ENCODE assay signal across 14 mouse cellular contexts in the genomic region with DNA sequence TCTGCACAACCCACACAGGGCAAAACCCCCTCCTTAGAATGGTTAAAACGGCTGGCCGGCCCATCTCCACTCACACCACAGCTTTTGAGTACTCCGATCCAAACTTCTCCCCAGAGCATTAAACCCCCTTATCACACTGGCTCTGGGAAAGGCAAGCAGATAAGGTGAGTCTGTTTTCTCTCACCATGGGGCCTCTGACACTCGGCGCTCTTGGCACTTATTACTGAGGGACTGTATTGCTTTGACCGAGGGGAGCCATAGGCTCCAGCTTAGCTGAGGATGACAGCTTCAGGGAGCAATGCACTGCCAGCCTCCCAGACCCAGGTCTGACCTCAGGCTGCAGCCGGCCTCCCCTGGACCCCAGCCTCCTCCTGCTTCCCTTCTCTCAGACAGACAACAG. TPM values are rescaled to one million over a fixed set of nuclear protein-coding genes. Genes with fewer than 3 reads are reported as not detected.
DNase-seq lines count a peak whose midpoint lies in the region; ATAC-seq and TF ChIP-seq lines count a peak whose summit lies in the region.
"Had no signal": no experiment of that assay in that cellular context is flagged by ENCODE, and none has a peak within 500 bp of the region (broad histone marks: within the 10 kb centered on the region; RNA-seq: fewer than 3 reads in every experiment).

No protein-coding gene starts in this region.

- intact Hi-C loops in gastrocnemius, adult 2 months (cut with DNase I), result no loop called here

- H3K9me3 ChIP-seq in E14TG2a.4 (ENCODE audit: low read length), result no peaks in the 10 kb centered on the region
- no peaks in the 10 kb centered on the region for H3K9me3 ChIP-seq in heart, embryonic 11.5 days (replicated peaks; ENCODE audit: control insufficient read depth, low read length)
- H3K9me3 ChIP-seq in intestine, embryonic 16.5 days (ENCODE audit: control insufficient read depth, low read length), result no peaks in the 10 kb centered on the region
- no peaks in the 10 kb centered on the region for H3K9me3 ChIP-seq in forebrain, embryonic 14.5 days (replicated peaks; ENCODE audit: control insufficient read depth, low read length)
- H3K9me3 ChIP-seq in forebrain, postnatal 0 days (ENCODE audit: low read length), result no peaks in the 10 kb centered on the region
- H3K9me3 ChIP-seq: forebrain, embryonic 10.5 days; midbrain, embryonic 13.5 days; neural tube, embryonic 13.5 days had no signal

- peak overlapping the region; percentile 93 for H3K4me3 ChIP-seq in gastrocnemius, adult 2 months
- H3K4me3 ChIP-seq in E14TG2a.4 (replicated peaks; ENCODE audit: low read length), result peak overlapping the region; percentile 8; the same call in 1 of the 2 replicates
- H3K4me3 ChIP-seq in heart, embryonic 11.5 days (ENCODE audit: low read depth, low read length), result peak overlapping the region; percentile 97
- H3K4me3 ChIP-seq in intestine, embryonic 16.5 days (ENCODE audit: low read length), result peak overlapping the region; percentile 5; the same call in 1 of the 2 replicates
- no peak overlapping the region for H3K4me3 ChIP-seq in forebrain, embryonic 14.5 days (ENCODE audit: low read depth, low read length)
- no peak overlapping the region for H3K4me3 ChIP-seq in forebrain, postnatal 0 days (ENCODE audit: low read depth, low read length)
- H3K4me3 ChIP-seq: forebrain, embryonic 10.5 days; midbrain, embryonic 13.5 days; neural tube, embryonic 13.5 days had no signal

- no peaks in the 10 kb centered on the region for H3K27me3 ChIP-seq in E14TG2a.4 (ENCODE audit: insufficient read depth, low read length)
- H3K27me3 ChIP-seq in heart, embryonic 11.5 days (ENCODE audit: control insufficient read depth, insufficient read depth, low read length), result no peaks in the 10 kb centered on the region
- no peaks in the 10 kb centered on the region for H3K27me3 ChIP-seq in intestine, embryonic 16.5 days (replicated peaks; ENCODE audit: control insufficient read depth, insufficient read depth, low read length)
- H3K27me3 ChIP-seq in forebrain, embryonic 14.5 days (replicated peaks; ENCODE audit: control insufficient read depth, insufficient read depth, low read length), result no peaks in the 10 kb centered on the region; the same call in 1 of the 2 replicates
- H3K27me3 ChIP-seq in forebrain, postnatal 0 days (ENCODE audit: insufficient read depth, low read length), result no peaks in the 10 kb centered on the region

- peak; percentile 53 for ATAC-seq in heart, embryonic 11.5 days (replicated peaks; ENCODE audit: insufficient number of reproducible peaks, low FRiP score, low TSS enrichment)
- ATAC-seq in intestine, embryonic 16.5 days, result no peak
- no peak for ATAC-seq in forebrain, embryonic 14.5 days
- ATAC-seq in forebrain, postnatal 0 days, result no peak
- ATAC-seq: midbrain, embryonic 13.5 days had no signal

- peak overlapping the region; percentile 91 for H3K4me2 ChIP-seq in heart, embryonic 11.5 days
- H3K4me2 ChIP-seq in intestine, embryonic 16.5 days (ENCODE audit: low read depth, low read length), result peak overlapping the region; percentile 99
- H3K4me2 ChIP-seq in forebrain, embryonic 14.5 days (ENCODE audit: low read length), result no peak overlapping the region
- no peak overlapping the region for H3K4me2 ChIP-seq in forebrain, postnatal 0 days (ENCODE audit: low read depth)
- H3K4me2 ChIP-seq: midbrain, embryonic 13.5 days; neural tube, embryonic 13.5 days had no signal

- H3K9ac ChIP-seq in heart, embryonic 11.5 days (ENCODE audit: low read depth, low read length), result peak overlapping the region; percentile 29
- H3K9ac ChIP-seq in intestine, embryonic 16.5 days (ENCODE audit: low read depth, low read length), result peak overlapping the region; percentile 39; the same call in 1 of the 2 replicates
- no peak overlapping the region for H3K9ac ChIP-seq in forebrain, embryonic 14.5 days (ENCODE audit: low read length)
- H3K9ac ChIP-seq in forebrain, postnatal 0 days, result no peak overlapping the region
- H3K9ac ChIP-seq: midbrain, embryonic 13.5 days; neural tube, embryonic 13.5 days had no signal

- H3K27ac ChIP-seq in gastrocnemius, adult 2 months, result peak overlapping the region; percentile 98
- H3K27ac ChIP-seq in heart, embryonic 11.5 days (ENCODE audit: low read depth, low read length), result peak overlapping the region; percentile 94
- H3K27ac ChIP-seq in intestine, embryonic 16.5 days (ENCODE audit: low read length), result peak overlapping the region; percentile 5; the same call in 1 of the 2 replicates
- H3K27ac ChIP-seq in forebrain, embryonic 14.5 days (ENCODE audit: low read depth, low read length), result no peak overlapping the region
- no peak overlapping the region for H3K27ac ChIP-seq in forebrain, postnatal 0 days (ENCODE audit: low read depth, low read length)
- H3K27ac ChIP-seq: forebrain, embryonic 10.5 days; midbrain, embryonic 13.5 days; neural tube, embryonic 13.5 days had no signal

- peaks cover 82% of the 10 kb centered on the region for H3K4me1 ChIP-seq in E14TG2a.4 (replicated peaks; ENCODE audit: low read depth, low read length)
- peaks cover 66% of the 10 kb centered on the region for H3K4me1 ChIP-seq in heart, embryonic 11.5 days (ENCODE audit: control insufficient read depth, insufficient read depth, low read length)
- H3K4me1 ChIP-seq in intestine, embryonic 16.5 days (ENCODE audit: control insufficient read depth, insufficient read depth, low read length), result peaks cover 55% of the 10 kb centered on the region
- H3K4me1 ChIP-seq in forebrain, embryonic 14.5 days (ENCODE audit: control insufficient read depth, insufficient read depth, low read length), result 0 out of 2 replicates have a peak, but pooled peaks cover 7% of the 10 kb centered on the region
- no peaks in the 10 kb centered on the region for H3K4me1 ChIP-seq in forebrain, postnatal 0 days (ENCODE audit: insufficient read depth)

- WGBS in heart, embryonic 11.5 days (ENCODE audit: insufficient replicate concordance), result 4% methylated on average over 7 of the region's 7 CpGs
- 13% methylated on average over 7 of the region's 7 CpGs for WGBS in intestine, embryonic 16.5 days
- 16% methylated on average over 7 of the region's 7 CpGs for WGBS in forebrain, embryonic 14.5 days
- whole genome bisulfite sequencing in forebrain, postnatal 0 days, result 25% methylated on average over 7 of the region's 7 CpGs

- DNase-seq in gastrocnemius, adult 2 months, result no peak
- DNase-seq in gastrocnemius, adult 18-20 months (ENCODE audit: low spot score), result no peak
- no peak for DNase-seq in forebrain, embryonic 14.5 days (ENCODE audit: low spot score)
- DNase-seq in right cerebral cortex, postnatal 36 days (ENCODE audit: low spot score in 2 of 2), result no peak
- DNase-seq in forebrain, postnatal 0 days, result no peak
- DNase-seq: gastrocnemius, postnatal 10 days had no signal

- no peak for TF ChIP-seq CTCF in gastrocnemius, adult 2 months (IDR thresholded peaks at IDR 0.05)
- no peak for TF ChIP-seq CTCF in E14TG2a.4 (conservative IDR thresholded peaks at IDR 0.05; ENCODE audit: low read length)
- no peak for TF ChIP-seq CTCF in forebrain, postnatal 0 days (IDR thresholded peaks at IDR 0.05; ENCODE audit: low read depth)

- peaks cover 38% of the 10 kb centered on the region for H3K36me3 ChIP-seq in E14TG2a.4 (ENCODE audit: insufficient read depth, low read length)
- H3K36me3 ChIP-seq in heart, embryonic 11.5 days (ENCODE audit: control insufficient read depth, insufficient read depth, low read length), result peaks cover 7% of the 10 kb centered on the region; the same call in 1 of the 2 replicates
- no peaks in the 10 kb centered on the region for H3K36me3 ChIP-seq in intestine, embryonic 16.5 days (ENCODE audit: control insufficient read depth, insufficient read depth, low read length)
- H3K36me3 ChIP-seq in forebrain, embryonic 14.5 days (ENCODE audit: control insufficient read depth, insufficient read depth, low read length), result no peaks in the 10 kb centered on the region
- no peaks in the 10 kb centered on the region for H3K36me3 ChIP-seq in forebrain, postnatal 0 days (ENCODE audit: insufficient read depth)
- H3K36me3 ChIP-seq: forebrain, embryonic 10.5 days; midbrain, embryonic 13.5 days; neural tube, embryonic 13.5 days had no signal

RNA-seq across cellular contexts. Expression of gene Smtnl2, which starts 3.9 kb away (rescaled TPM):
- total RNA-seq in gastrocnemius, adult 2 months (2021), result 100 to 1,000 TPM; 238 to 342 TPM
- 100 to 1,000 TPM; 311 to 327 TPM for total RNA-seq in gastrocnemius, adult 18-20 months (2021)
- polyA plus RNA-seq in heart, embryonic 11.5 days (2014; fragmentation: Nextera tagmentation; extraction: Ambion mirVana), result 107 and 123 TPM in 2 replicates
- 27.3 and 28.9 TPM in 2 replicates for polyA plus RNA-seq in intestine, embryonic 16.5 days (2015; fragmentation: Nextera tagmentation; extraction: Ambion mirVana)
- polyA plus RNA-seq in forebrain, embryonic 14.5 days (2014; fragmentation: Nextera tagmentation; extraction: Ambion mirVana), result 1.4 and 1.6 TPM in 2 replicates
- 9.7 and 10.4 TPM in 2 replicates for total RNA-seq in forebrain, postnatal 0 days (2014; rRNA removed)
- polyA plus RNA-seq in forebrain, postnatal 0 days (2015; fragmentation: Nextera tagmentation; extraction: Ambion mirVana), result 8.4 and 10.2 TPM in 2 replicates

RNA-seq across cellular contexts. Expression of gene Ggt6, which starts 27.8 kb away (rescaled TPM):
- 1 to 10 TPM in 1 of 2 experiments, under 1 TPM in 1; 0.67 to 5.5 TPM for total RNA-seq in gastrocnemius, adult 2 months (2021)
- total RNA-seq in gastrocnemius, adult 18-20 months (2021), result 1 to 10 TPM; 2.1 to 2.3 TPM
- polyA plus RNA-seq in heart, embryonic 11.5 days (2014; fragmentation: Nextera tagmentation; extraction: Ambion mirVana), result not detected in 2 replicates
- 19.2 and 21.2 TPM in 2 replicates for polyA plus RNA-seq in intestine, embryonic 16.5 days (2015; fragmentation: Nextera tagmentation; extraction: Ambion mirVana)
- polyA plus RNA-seq in forebrain, embryonic 14.5 days (2014; fragmentation: Nextera tagmentation; extraction: Ambion mirVana), result not detected in 2 replicates
- not detected in 2 replicates for total RNA-seq in forebrain, postnatal 0 days (2014; rRNA removed)
- polyA plus RNA-seq in forebrain, postnatal 0 days (2015; fragmentation: Nextera tagmentation; extraction: Ambion mirVana), result not detected in 2 replicates
- total RNA-seq: layer of hippocampus, postnatal 10 days had no signal
- polyA plus RNA-seq: forebrain, embryonic 10.5 days; midbrain, embryonic 13.5 days; neural tube, embryonic 13.5 days had no signal

RNA-seq across cellular contexts. Expression of gene Mybbp1a, which starts 33.6 kb away (rescaled TPM):
- total RNA-seq in gastrocnemius, adult 2 months (2021), result 10 to 100 TPM; 60.2 to 60.9 TPM
- total RNA-seq in gastrocnemius, adult 18-20 months (2021), result 10 to 100 TPM; 54.7 to 63.3 TPM
- polyA plus RNA-seq in heart, embryonic 11.5 days (2014; fragmentation: Nextera tagmentation; extraction: Ambion mirVana), result 93.8 and 101 TPM in 2 replicates
- polyA plus RNA-seq in intestine, embryonic 16.5 days (2015; fragmentation: Nextera tagmentation; extraction: Ambion mirVana), result 119 and 141 TPM in 2 replicates
- 80.5 and 82.1 TPM in 2 replicates for polyA plus RNA-seq in forebrain, embryonic 14.5 days (2014; fragmentation: Nextera tagmentation; extraction: Ambion mirVana)
- total RNA-seq in forebrain, postnatal 0 days (2014; rRNA removed), result 36.9 and 38.0 TPM in 2 replicates
- 50.0 and 52.4 TPM in 2 replicates for polyA plus RNA-seq in forebrain, postnatal 0 days (2015; fragmentation: Nextera tagmentation; extraction: Ambion mirVana)

RNA-seq across cellular contexts. Expression of gene Tekt1, which starts 45.3 kb away (rescaled TPM):
- total RNA-seq in gastrocnemius, adult 2 months (2021), result 1 to 10 TPM in 1 of 2 experiments, under 1 TPM in 1; 0.33 to 2.6 TPM
- total RNA-seq in gastrocnemius, adult 18-20 months (2021), result 1 to 10 TPM; 1.6 to 3.4 TPM
- polyA plus RNA-seq in heart, embryonic 11.5 days (2014; fragmentation: Nextera tagmentation; extraction: Ambion mirVana), result 0.52 and 0.99 TPM in 2 replicates
- 0.16 and 0.26 TPM in 2 replicates for polyA plus RNA-seq in intestine, embryonic 16.5 days (2015; fragmentation: Nextera tagmentation; extraction: Ambion mirVana)
- polyA plus RNA-seq in forebrain, embryonic 14.5 days (2014; fragmentation: Nextera tagmentation; extraction: Ambion mirVana), result 10.4 and 10.5 TPM in 2 replicates
- total RNA-seq in forebrain, postnatal 0 days (2014; rRNA removed), result 10.5 and 13.1 TPM in 2 replicates
- 8.6 and 12.4 TPM in 2 replicates for polyA plus RNA-seq in forebrain, postnatal 0 days (2015; fragmentation: Nextera tagmentation; extraction: Ambion mirVana)
- polyA plus RNA-seq: liver, embryonic 16.5 days had no signal

Comparison
In these comparisons a context has a peak if more than half of its experiments do, and no peak if none do; other contexts are left out.
1. H3K27ac ChIP-seq: peak in gastrocnemius, adult 2 months (single experiment), heart, embryonic 11.5 days (single experiment) and intestine, embryonic 16.5 days (single experiment); none in forebrain, embryonic 14.5 days (single experiment) and forebrain, postnatal 0 days (single experiment).
2. H3K4me3 ChIP-seq: peak in gastrocnemius, adult 2 months (single experiment), E14TG2a.4 (single experiment), heart, embryonic 11.5 days (single experiment) and intestine, embryonic 16.5 days (single experiment); none in forebrain, embryonic 14.5 days (single experiment) and forebrain, postnatal 0 days (single experiment).
3. H3K4me2 ChIP-seq: peak in heart, embryonic 11.5 days (single experiment) and intestine, embryonic 16.5 days (single experiment); none in forebrain, embryonic 14.5 days (single experiment) and forebrain, postnatal 0 days (single experiment).
4. H3K9ac ChIP-seq: peak in heart, embryonic 11.5 days (single experiment) and intestine, embryonic 16.5 days (single experiment); none in forebrain, embryonic 14.5 days (single experiment) and forebrain, postnatal 0 days (single experiment).
5. RNA of gene Ggt6, which starts 27.8 kb away (polyA plus RNA-seq): 19.2 to 21.2 TPM in intestine, embryonic 16.5 days; not detected in heart, embryonic 11.5 days, not detected in forebrain, embryonic 14.5 days and not detected in forebrain, postnatal 0 days; every median in the first group is over 10 times any median in the second.